16 mouse cellular contexts compared by ENCODE assay signal in genomic region chr5:91036628-91037027, GRCm38 (mm10). TPM values are rescaled to one million over a fixed set of nuclear protein-coding genes. Genes with fewer than 3 reads are reported as not detected.
DNase-seq lines count a peak whose midpoint lies in the region; ATAC-seq and TF ChIP-seq lines count a peak whose summit lies in the region.
"Had no signal": no experiment of that assay in that cellular context is flagged by ENCODE, and none has a peak within 500 bp of the region (broad histone marks: within the 10 kb centered on the region; RNA-seq: fewer than 3 reads in every experiment).

No protein-coding gene starts in this region.

- H3K9me3 ChIP-seq in heart, embryonic 11.5 days (replicated peaks; ENCODE audit: control insufficient read depth, low read length), result no peaks in the 10 kb centered on the region
- H3K9me3 ChIP-seq: embryonic facial prominence, embryonic 13.5 days; heart, embryonic 13.5 days; liver, embryonic 13.5 days; neural tube, embryonic 13.5 days had no signal

- peak; percentile 19 to 51 for DNase-seq in heart, adult 9 months (ENCODE audit: low spot score in 2 of 2)
- DNase-seq in c-Kit-positive CD71-positive TER-119-positive erythroid progenitor cells, embryonic 14.5 days (ENCODE audit: low spot score), result no peak
- no peak for DNase-seq in layer of hippocampus, adult 9-10 months (ENCODE audit: low spot score)
- DNase-seq: cerebellum, postnatal 14 days; forebrain, postnatal 0 days; kidney, postnatal 14 days; liver, embryonic 13.5 days had no signal

- H3K4me2 ChIP-seq in heart, embryonic 11.5 days, result no peak overlapping the region
- H3K4me2 ChIP-seq: embryonic facial prominence, embryonic 13.5 days; heart, embryonic 13.5 days; liver, embryonic 13.5 days; midbrain, embryonic 11.5 days; neural tube, embryonic 13.5 days had no signal

- H3K27me3 ChIP-seq in heart, embryonic 11.5 days (ENCODE audit: control insufficient read depth, insufficient read depth, low read length), result no peaks in the 10 kb centered on the region
- no peaks in the 10 kb centered on the region for H3K27me3 ChIP-seq in C2C12 (ENCODE audit: control insufficient read depth, insufficient read depth, insufficient read length)
- H3K27me3 ChIP-seq: embryonic facial prominence, embryonic 13.5 days; heart, embryonic 13.5 days; liver, embryonic 13.5 days; neural tube, embryonic 13.5 days had no signal

- no peaks in the 10 kb centered on the region for H3K36me3 ChIP-seq in heart, embryonic 11.5 days (ENCODE audit: control insufficient read depth, insufficient read depth, low read length)
- no peaks in the 10 kb centered on the region for H3K36me3 ChIP-seq in C2C12 (ENCODE audit: control insufficient read depth, insufficient read depth)
- H3K36me3 ChIP-seq: embryonic facial prominence, embryonic 13.5 days; heart, embryonic 13.5 days; liver, embryonic 13.5 days; neural tube, embryonic 13.5 days had no signal

- no peaks in the 10 kb centered on the region for H3K79me3 ChIP-seq in C2C12 (ENCODE audit: low read depth)

- no peak overlapping the region for H3K9ac ChIP-seq in heart, embryonic 11.5 days (ENCODE audit: low read depth, low read length)
- H3K9ac ChIP-seq: embryonic facial prominence, embryonic 13.5 days; forebrain, postnatal 0 days; heart, embryonic 13.5 days; liver, embryonic 13.5 days; neural tube, embryonic 13.5 days had no signal

- no peaks in the 10 kb centered on the region for H3K4me1 ChIP-seq in heart, embryonic 11.5 days (ENCODE audit: control insufficient read depth, insufficient read depth, low read length)
- H3K4me1 ChIP-seq: liver, embryonic 13.5 days; neural tube, embryonic 13.5 days had no signal

- H3K79me2 ChIP-seq in C2C12 (ENCODE audit: control insufficient read depth, insufficient read depth), result no peaks in the 10 kb centered on the region

- TF ChIP-seq CTCF in C2C12 (IDR thresholded peaks at IDR 0.05; ENCODE audit: control insufficient read depth, insufficient read depth, insufficient read length), result no peak

- H3ac ChIP-seq in C2C12 (ENCODE audit: control insufficient read depth, insufficient read length, low read depth), result no peak overlapping the region

- H3K4me3 ChIP-seq in heart, embryonic 11.5 days (ENCODE audit: low read depth, low read length), result no peak overlapping the region
- H3K4me3 ChIP-seq in C2C12 (ENCODE audit: insufficient read depth, poor library complexity, severe bottlenecking), result no peak overlapping the region
- H3K4me3 ChIP-seq: embryonic facial prominence, embryonic 13.5 days; heart, embryonic 13.5 days; liver, embryonic 13.5 days; neural tube, embryonic 13.5 days had no signal

- 79% methylated on average over 4 of the region's 4 CpGs for WGBS in heart, embryonic 11.5 days (ENCODE audit: insufficient replicate concordance)

- ATAC-seq in heart, embryonic 11.5 days (replicated peaks; ENCODE audit: insufficient number of reproducible peaks, low FRiP score, low TSS enrichment), result no peak
- ATAC-seq in common myeloid progenitor, adult 5-6 weeks (replicated peaks; ENCODE audit: low read depth, poor library complexity, severe bottlenecking), result 0 out of 2 replicates have a peak, but pooled peaks have one; percentile 36
- peak; percentile 69 for ATAC-seq in megakaryocyte, adult 5-6 weeks (ENCODE audit: poor library complexity, severe bottlenecking)
- ATAC-seq: forebrain, postnatal 0 days; hindbrain, postnatal 0 days had no signal

- no peak overlapping the region for H3K27ac ChIP-seq in heart, embryonic 11.5 days (ENCODE audit: low read depth, low read length)
- H3K27ac ChIP-seq: embryonic facial prominence, embryonic 13.5 days; heart, embryonic 13.5 days; hindbrain, postnatal 0 days; liver, embryonic 13.5 days; neural tube, embryonic 13.5 days had no signal

TF ChIP-seq in C2C12, 6 proteins besides CTCF, POLR2A, EP300 and RAD21:
- no peak for TF ChIP-seq FOSL1 (IDR thresholded peaks at IDR 0.05; ENCODE audit: insufficient read depth, low read length, poor library complexity, severe bottlenecking)
- TF ChIP-seq CEBPB (IDR thresholded peaks at IDR 0.05; ENCODE audit: low read depth), result peak; percentile 96

RNA-seq across cellular contexts. Expression of gene Epgn, which starts 9.4 kb away (rescaled TPM):
- 0.15 and 0.19 TPM in 2 replicates for polyA plus RNA-seq in heart, embryonic 11.5 days (2014; fragmentation: Nextera tagmentation; extraction: Ambion mirVana)
- 0.04 TPM for polyA plus RNA-seq in C2C12 (2012; fragmentation: generic; extraction: Trizol)
- not detected in 2 replicates for total RNA-seq in common myeloid progenitor, adult 5-6 weeks (2017)
- total RNA-seq in megakaryocyte, adult 5-6 weeks (2015), result not detected in 2 replicates
- total RNA-seq in megakaryocyte, adult 5-6 weeks (2017), result not detected in 2 replicates
- polyA plus RNA-seq: hindbrain, postnatal 0 days had no signal

RNA-seq across cellular contexts. Expression of gene Ereg, which starts 37.8 kb away (rescaled TPM):
- polyA plus RNA-seq in heart, embryonic 11.5 days (2014; fragmentation: Nextera tagmentation; extraction: Ambion mirVana), result not detected in 2 replicates
- 3.6 TPM for polyA plus RNA-seq in C2C12 (2012; fragmentation: generic; extraction: Trizol)
- total RNA-seq in common myeloid progenitor, adult 5-6 weeks (2017), result not detected in 2 replicates
- total RNA-seq in megakaryocyte, adult 5-6 weeks (2015), result not detected in 2 replicates
- total RNA-seq in megakaryocyte, adult 5-6 weeks (2017), result not detected in 2 replicates
- total RNA-seq: hindbrain, postnatal 0 days had no signal
- polyA plus RNA-seq: embryonic facial prominence, embryonic 13.5 days; forebrain, postnatal 0 days; hindbrain, postnatal 0 days; midbrain, embryonic 11.5 days; neural tube, embryonic 13.5 days had no signal

Comparison
In these comparisons a context has a peak if more than half of its experiments do, and no peak if none do; other contexts are left out.
1. DNase-seq: peak in heart, adult 9 months (2 of 2); none in c-Kit-positive CD71-positive TER-119-positive erythroid progenitor cells, embryonic 14.5 days (single experiment) and layer of hippocampus, adult 9-10 months (single experiment).